Mouse (Mus musculus): ENCODE results near the gene Lingo2.

GRCm38 (mm10) chr4:36821914-36822313 is 129.6 kb downstream of the Lingo2 start:
- TF ChIP-seq POLR2A (IDR thresholded peaks at IDR 0.05; ENCODE audit: control insufficient read depth, low read depth, low read length) (no peak), CTCF (IDR thresholded peaks at IDR 0.05; ENCODE audit: control insufficient read depth, insufficient read depth, insufficient replicate concordance, low read depth, low read length) (no peak)
